ENCODE assay signal across 28 mouse cellular contexts in the genomic region with DNA sequence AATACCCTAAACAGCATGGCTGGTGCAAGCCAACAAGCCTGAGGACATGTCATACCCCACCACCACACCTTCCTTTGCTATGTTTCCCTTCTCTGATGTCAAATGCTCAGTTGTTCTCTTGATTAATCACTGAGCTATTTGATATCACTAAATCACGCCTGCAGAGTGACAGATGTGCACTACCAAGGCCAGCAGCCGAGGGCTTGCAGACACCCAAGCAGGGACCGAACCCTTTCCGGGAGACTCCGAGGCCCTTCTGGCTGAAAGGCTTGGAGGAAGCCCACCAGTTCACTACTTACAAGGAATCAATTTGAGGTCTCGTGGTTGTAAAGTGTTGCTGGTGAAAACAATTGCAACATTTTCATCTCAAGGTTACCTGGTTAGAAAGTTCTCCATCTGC. TPM values are rescaled to one million over a fixed set of nuclear protein-coding genes. Genes with fewer than 3 reads are reported as not detected.
DNase-seq lines count a peak whose midpoint lies in the region; ATAC-seq and TF ChIP-seq lines count a peak whose summit lies in the region.
"Had no signal": no experiment of that assay in that cellular context is flagged by ENCODE, and none has a peak within 500 bp of the region (broad histone marks: within the 10 kb centered on the region; RNA-seq: fewer than 3 reads in every experiment).

No protein-coding gene starts in this region.

- no peak overlapping the region for H3K9ac ChIP-seq in forebrain, postnatal 0 days
- H3K9ac ChIP-seq in heart, adult 2 months (ENCODE audit: low read depth, low read length), result no peak overlapping the region
- H3K9ac ChIP-seq in liver, embryonic 11.5 days (ENCODE audit: low read depth, low read length), result no peak overlapping the region
- no peak overlapping the region for H3K9ac ChIP-seq in midbrain, embryonic 11.5 days (ENCODE audit: low read length)
- no peak overlapping the region for H3K9ac ChIP-seq in midbrain, embryonic 16.5 days (ENCODE audit: low read depth, low read length)
- H3K9ac ChIP-seq: embryonic facial prominence, embryonic 13.5 days; embryonic facial prominence, embryonic 15.5 days; forebrain, embryonic 13.5 days; forebrain, embryonic 15.5 days had no signal

- H3K4me3 ChIP-seq in forebrain, embryonic 10.5 days, result no peak overlapping the region
- H3K4me3 ChIP-seq in forebrain, postnatal 0 days (ENCODE audit: low read depth, low read length), result no peak overlapping the region
- no peak overlapping the region for H3K4me3 ChIP-seq in heart, adult 2 months
- H3K4me3 ChIP-seq in liver, embryonic 11.5 days (ENCODE audit: low read depth, low read length), result no peak overlapping the region
- no peak overlapping the region for H3K4me3 ChIP-seq in midbrain, embryonic 11.5 days (ENCODE audit: low read depth, low read length)
- no peak overlapping the region for H3K4me3 ChIP-seq in midbrain, embryonic 16.5 days (ENCODE audit: low read depth, low read length)
- H3K4me3 ChIP-seq: embryonic facial prominence, embryonic 13.5 days; embryonic facial prominence, embryonic 15.5 days; erythroblast, embryonic 14.5 days; forebrain, embryonic 13.5 days; forebrain, embryonic 15.5 days had no signal

- no peak for ATAC-seq in forebrain, postnatal 0 days
- ATAC-seq in liver, embryonic 11.5 days (replicated peaks; ENCODE audit: low FRiP score), result no peak
- ATAC-seq in midbrain, embryonic 11.5 days (ENCODE audit: low FRiP score), result no peak
- no peak for ATAC-seq in midbrain, embryonic 16.5 days
- ATAC-seq: activated CD4-positive, CD25-positive, alpha-beta regulatory T cell, adult 4 months; CD4-positive, CD25-positive, alpha-beta regulatory T cell, adult 4 months; forebrain, embryonic 13.5 days; forebrain, embryonic 15.5 days; Patski had no signal

- H3K36me3 ChIP-seq in forebrain, embryonic 10.5 days (replicated peaks), result no peaks in the 10 kb centered on the region
- H3K36me3 ChIP-seq in forebrain, postnatal 0 days (ENCODE audit: insufficient read depth), result no peaks in the 10 kb centered on the region
- no peaks in the 10 kb centered on the region for H3K36me3 ChIP-seq in heart, adult 2 months (ENCODE audit: control insufficient read depth, insufficient read depth, low read length)
- no peaks in the 10 kb centered on the region for H3K36me3 ChIP-seq in liver, embryonic 11.5 days (ENCODE audit: control insufficient read depth, insufficient read depth, low read length)
- H3K36me3 ChIP-seq in midbrain, embryonic 11.5 days (ENCODE audit: control insufficient read depth, insufficient read depth, low read length), result no peaks in the 10 kb centered on the region
- H3K36me3 ChIP-seq in midbrain, embryonic 16.5 days (ENCODE audit: control insufficient read depth, insufficient read depth, low read length), result no peaks in the 10 kb centered on the region
- H3K36me3 ChIP-seq: embryonic facial prominence, embryonic 13.5 days; embryonic facial prominence, embryonic 15.5 days; forebrain, embryonic 15.5 days; G1E had no signal

- WGBS in forebrain, embryonic 10.5 days, result 89% methylated on average over 6 of the region's 6 CpGs
- 89% methylated on average over 6 of the region's 6 CpGs for WGBS in forebrain, postnatal 0 days
- 80% methylated on average over 6 of the region's 6 CpGs for WGBS in heart, adult 2 months
- 80% methylated on average over 6 of the region's 6 CpGs for WGBS in liver, embryonic 11.5 days
- 86% methylated on average over 6 of the region's 6 CpGs for WGBS in midbrain, embryonic 11.5 days
- WGBS in midbrain, embryonic 16.5 days, result 84% methylated on average over 6 of the region's 6 CpGs

- H3K27ac ChIP-seq in forebrain, embryonic 10.5 days, result no peak overlapping the region
- no peak overlapping the region for H3K27ac ChIP-seq in forebrain, postnatal 0 days (ENCODE audit: low read depth, low read length)
- no peak overlapping the region for H3K27ac ChIP-seq in heart, adult 2 months
- no peak overlapping the region for H3K27ac ChIP-seq in liver, embryonic 11.5 days (ENCODE audit: low read depth, low read length)
- no peak overlapping the region for H3K27ac ChIP-seq in midbrain, embryonic 11.5 days (ENCODE audit: low read depth, low read length)
- H3K27ac ChIP-seq in midbrain, embryonic 16.5 days (ENCODE audit: low read length), result no peak overlapping the region
- H3K27ac ChIP-seq: embryonic facial prominence, embryonic 13.5 days; embryonic facial prominence, embryonic 15.5 days; forebrain, embryonic 13.5 days; forebrain, embryonic 15.5 days had no signal

- intact Hi-C loops in heart, adult 2 months (cut with DNase I), result loop anchor here (10.0 kb wide), 2 partner anchors 253 to 333 kb away; no protein-coding TSS in a partner anchor

- H3K4me2 ChIP-seq in forebrain, postnatal 0 days (ENCODE audit: low read depth), result no peak overlapping the region
- H3K4me2 ChIP-seq in liver, embryonic 11.5 days, result no peak overlapping the region
- H3K4me2 ChIP-seq in midbrain, embryonic 11.5 days, result no peak overlapping the region
- no peak overlapping the region for H3K4me2 ChIP-seq in midbrain, embryonic 16.5 days (ENCODE audit: low read length)
- H3K4me2 ChIP-seq: embryonic facial prominence, embryonic 13.5 days; embryonic facial prominence, embryonic 15.5 days; forebrain, embryonic 13.5 days; forebrain, embryonic 15.5 days had no signal

- H3K27me3 ChIP-seq in forebrain, embryonic 10.5 days (ENCODE audit: poor library complexity, severe bottlenecking), result peaks cover 46% of the 10 kb centered on the region
- H3K27me3 ChIP-seq in forebrain, postnatal 0 days (ENCODE audit: insufficient read depth, low read length), result no peaks in the 10 kb centered on the region
- peaks cover 3% of the 10 kb centered on the region; the same call in 1 of the 2 replicates for H3K27me3 ChIP-seq in heart, adult 2 months (ENCODE audit: control insufficient read depth, insufficient read depth, low read length)
- H3K27me3 ChIP-seq in liver, embryonic 11.5 days (replicated peaks; ENCODE audit: control insufficient read depth, insufficient read depth, low read length), result peaks cover 32% of the 10 kb centered on the region
- peaks cover 8% of the 10 kb centered on the region; the same call in 1 of the 2 replicates for H3K27me3 ChIP-seq in midbrain, embryonic 11.5 days (ENCODE audit: control insufficient read depth, insufficient read depth, low read length)
- H3K27me3 ChIP-seq in midbrain, embryonic 16.5 days (ENCODE audit: control insufficient read depth, insufficient read depth, low read depth, low read length), result no peaks in the 10 kb centered on the region
- H3K27me3 ChIP-seq: CH12.LX had no signal

- no peaks in the 10 kb centered on the region for H3K79me2 ChIP-seq in heart, adult 2 months (replicated peaks; ENCODE audit: control insufficient read depth, insufficient read depth, low read length)

- TF ChIP-seq CTCF in forebrain, postnatal 0 days (IDR thresholded peaks at IDR 0.05; ENCODE audit: low read depth), result no peak
- TF ChIP-seq CTCF in heart, adult 2 months (IDR thresholded peaks at IDR 0.05), result no peak

- no peaks in the 10 kb centered on the region for H3K9me3 ChIP-seq in forebrain, embryonic 10.5 days
- H3K9me3 ChIP-seq in forebrain, postnatal 0 days (ENCODE audit: low read length), result no peaks in the 10 kb centered on the region
- no peaks in the 10 kb centered on the region for H3K9me3 ChIP-seq in liver, embryonic 11.5 days (ENCODE audit: control insufficient read depth, low read length)
- H3K9me3 ChIP-seq in midbrain, embryonic 11.5 days (ENCODE audit: control insufficient read depth, low read length), result no peaks in the 10 kb centered on the region
- H3K9me3 ChIP-seq in midbrain, embryonic 16.5 days (replicated peaks; ENCODE audit: control insufficient read depth, low read length, poor library complexity, severe bottlenecking), result no peaks in the 10 kb centered on the region
- H3K9me3 ChIP-seq: embryonic facial prominence, embryonic 13.5 days; embryonic facial prominence, embryonic 15.5 days; forebrain, embryonic 13.5 days; forebrain, embryonic 15.5 days had no signal

- peak; percentile 3 for DNase-seq in forebrain, embryonic 10.5 days (ENCODE audit: extremely low spot score, low spot score)
- no peak for DNase-seq in forebrain, postnatal 0 days
- DNase-seq in heart, adult 11 months, result peak; percentile 64
- DNase-seq in heart, adult 2 months, result no peak
- DNase-seq in liver, embryonic 11.5 days (ENCODE audit: low spot score), result peak; percentile 23
- no peak for DNase-seq in liver
- peak; percentile 37 for DNase-seq in midbrain, embryonic 11.5 days (ENCODE audit: low spot score, missing footprints)
- DNase-seq: adrenal gland, adult 8-10 months; adrenal gland, postnatal 14 days; adrenal gland, postnatal 36 days; B cell, adult 2 months; cerebellum, adult 11-12 months; cerebellum, adult 2 months; cerebellum, adult 9-10 months; cerebellum, postnatal 36 days; embryo, embryonic 11 days had no signal

- no peak for TF ChIP-seq POLR2A in heart, adult 2 months (IDR thresholded peaks at IDR 0.05; ENCODE audit: insufficient read depth, low read depth, low read length)

- peaks cover 16% of the 10 kb centered on the region for H3K4me1 ChIP-seq in forebrain, embryonic 10.5 days
- no peaks in the 10 kb centered on the region for H3K4me1 ChIP-seq in forebrain, postnatal 0 days (ENCODE audit: insufficient read depth)
- H3K4me1 ChIP-seq in heart, adult 2 months (ENCODE audit: control insufficient read depth, insufficient read depth, low read length), result no peaks in the 10 kb centered on the region
- no peaks in the 10 kb centered on the region for H3K4me1 ChIP-seq in liver, embryonic 11.5 days (replicated peaks; ENCODE audit: control insufficient read depth, insufficient read depth, low read length)
- peaks cover 2% of the 10 kb centered on the region; the same call in 1 of the 2 replicates for H3K4me1 ChIP-seq in midbrain, embryonic 11.5 days (ENCODE audit: control insufficient read depth, insufficient read depth, low read length)
- H3K4me1 ChIP-seq in midbrain, embryonic 16.5 days (ENCODE audit: control insufficient read depth, insufficient read depth, low read length), result no peaks in the 10 kb centered on the region; the same call in 1 of the 2 replicates

- no peak for TF ChIP-seq EP300 in heart, adult 2 months (IDR thresholded peaks at IDR 0.05; ENCODE audit: insufficient read depth, low read depth, low read length)

RNA-seq across cellular contexts. Expression of a gene that starts 3.5 kb away (rescaled TPM):
- 9.1 and 11.0 TPM in 2 replicates for polyA plus RNA-seq in forebrain, embryonic 10.5 days (2016; fragmentation: Nextera tagmentation; extraction: Ambion mirVana)
- 37.7 and 48.6 TPM in 2 replicates for total RNA-seq in forebrain, postnatal 0 days (2014; rRNA removed)
- polyA plus RNA-seq in forebrain, postnatal 0 days (2015; fragmentation: Nextera tagmentation; extraction: Ambion mirVana), result 26.8 and 34.9 TPM in 2 replicates
- total RNA-seq in heart, adult 2 months (2021), result 10 to 100 TPM; 21.2 to 23.3 TPM
- 2.8 and 3.1 TPM in 2 replicates for polyA plus RNA-seq in heart, adult 2 months (2012; rRNA removed)
- polyA plus RNA-seq in liver, embryonic 11.5 days (2014; fragmentation: Nextera tagmentation; extraction: Ambion mirVana), result 0.69 and 0.70 TPM in 2 replicates
- 17.8 and 18.8 TPM in 2 replicates for polyA plus RNA-seq in midbrain, embryonic 11.5 days (2014; fragmentation: Nextera tagmentation; extraction: Ambion mirVana)
- 68.5 and 80.1 TPM in 2 replicates for polyA plus RNA-seq in midbrain, embryonic 16.5 days (2015; fragmentation: Nextera tagmentation; extraction: Ambion mirVana)
- total RNA-seq: CH12.LX; common myeloid progenitor, adult 5-6 weeks had no signal
- polyA plus RNA-seq: activated CD4-positive, CD25-positive, alpha-beta regulatory T cell, adult 4 months; CD4-positive, CD25-positive, alpha-beta regulatory T cell, adult 4 months; erythroblast, embryonic 14.5 days; G1E had no signal

Comparison
In these comparisons a context has a peak if more than half of its experiments do, and no peak if none do; other contexts are left out.
1. DNase-seq: peak in forebrain, embryonic 10.5 days (single experiment), heart, adult 11 months (single experiment), liver, embryonic 11.5 days (single experiment) and midbrain, embryonic 11.5 days (single experiment); none in forebrain, postnatal 0 days (single experiment), heart, adult 2 months (0 of 2) and liver (single experiment).